Mouse (Mus musculus): Measurements from ENCODE around the gene Dap. TPM values are rescaled to one million over a fixed set of nuclear protein-coding genes. Genes with fewer than 3 reads are reported as not detected.

Gene Dap
- polyA plus RNA-seq, 2 experiments from 2014 or later: 90.2 to 113 TPM

GRCm38 (mm10) chr15:31237898-31238297 lies 13.8 kb downstream of the Dap start:
- ATAC-seq: peak; percentile 50

GRCm38 (mm10) chr15:31238611-31239010 lies 14.5 kb downstream of the Dap start:
- peak; percentile 27 for ATAC-seq

- peak; percentile 62 for ATAC-seq
These were observed 15.6 kb downstream of the Dap start for GRCm38 (mm10) chr15:31239713-31240112.

DNA sequence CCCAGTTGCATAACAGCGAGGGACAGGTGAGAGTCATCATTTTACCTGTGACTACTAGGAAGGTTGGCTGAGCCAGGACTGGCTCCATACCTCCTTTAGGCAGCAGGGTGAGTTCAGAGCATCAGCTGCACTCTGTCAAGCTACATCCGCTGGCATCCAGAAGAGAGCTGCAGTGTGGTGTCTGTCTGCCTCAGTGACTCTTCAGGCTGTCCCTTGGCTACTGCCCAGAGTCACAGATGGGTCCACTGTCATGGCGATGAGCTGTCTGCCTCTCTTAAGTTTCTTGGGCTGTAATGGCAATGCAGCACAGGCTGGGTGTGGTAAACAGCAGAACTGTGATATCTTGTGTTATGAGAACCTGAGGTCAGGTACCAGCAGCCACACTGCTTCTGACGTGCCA lies 16.1 kb downstream of the Dap start:
- no peak for ATAC-seq

DNA sequence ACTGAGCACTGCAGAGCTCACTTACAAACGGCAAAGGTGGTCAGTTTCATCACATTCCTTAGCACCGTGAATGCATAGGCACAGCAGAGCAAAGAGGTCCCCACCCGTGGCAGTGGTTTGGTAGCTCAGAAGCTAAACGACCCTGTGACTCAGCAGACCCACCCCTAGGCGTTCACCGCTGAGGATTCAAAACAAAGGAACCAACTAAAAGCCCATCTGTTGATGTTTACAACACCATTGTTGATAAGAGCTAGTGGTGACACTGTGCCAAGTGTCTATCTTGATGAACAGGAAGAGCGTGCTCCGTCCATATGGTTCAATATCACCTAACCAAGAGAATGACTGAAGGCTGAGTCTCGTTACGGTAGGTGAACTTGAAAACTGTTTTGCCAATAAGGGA lies 19.1 kb downstream of the Dap start:
- no peak for ATAC-seq

- ATAC-seq: no peak
These were observed 20.8 kb downstream of the Dap start for GRCm38 (mm10) chr15:31244696-31245445.

GRCm38 (mm10) chr15:31245934-31246333 lies 21.8 kb downstream of the Dap start:
- no peak for ATAC-seq

DNA sequence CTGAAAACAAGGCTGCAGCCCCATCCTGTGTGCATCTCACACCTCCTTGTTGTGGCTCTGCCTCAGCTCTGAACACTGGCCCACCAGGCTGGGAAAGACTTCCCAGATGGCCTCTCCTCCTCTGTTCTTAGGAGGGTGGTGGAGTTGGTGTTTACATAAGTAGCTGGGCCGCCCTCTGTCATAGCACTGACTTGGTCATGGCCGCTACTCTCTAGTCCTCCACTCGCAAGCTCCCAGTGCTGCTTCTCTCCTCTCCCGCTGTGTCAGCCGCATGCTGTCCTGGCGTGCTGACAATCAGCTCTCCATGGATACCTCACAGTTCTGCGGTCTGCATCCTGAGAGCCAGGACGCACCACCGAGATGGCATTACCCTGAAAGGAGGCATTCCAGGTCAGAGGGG lies 22.9 kb downstream of the Dap start:
- no peak for ATAC-seq

DNA sequence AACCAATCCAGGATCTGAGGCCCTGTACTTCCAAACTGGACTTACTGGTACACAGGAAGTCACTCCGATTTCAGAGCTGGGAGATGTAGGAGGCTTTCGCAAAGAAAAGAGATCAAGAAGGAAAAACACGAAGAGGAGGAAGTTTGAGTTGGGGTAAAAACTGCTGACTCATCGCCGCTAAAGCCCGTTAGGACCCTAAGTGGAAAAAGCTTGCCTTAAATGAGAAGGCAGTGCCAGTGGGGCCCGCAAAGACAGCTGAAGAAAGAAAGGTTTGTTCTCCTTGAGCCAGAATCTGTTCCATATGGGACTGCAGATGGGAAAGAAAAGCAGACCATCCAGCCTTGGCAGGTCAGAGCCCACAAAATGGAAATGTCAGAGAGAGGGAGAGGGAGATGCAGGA lies 24.8 kb downstream of the Dap start:
- ATAC-seq: no peak

DNA sequence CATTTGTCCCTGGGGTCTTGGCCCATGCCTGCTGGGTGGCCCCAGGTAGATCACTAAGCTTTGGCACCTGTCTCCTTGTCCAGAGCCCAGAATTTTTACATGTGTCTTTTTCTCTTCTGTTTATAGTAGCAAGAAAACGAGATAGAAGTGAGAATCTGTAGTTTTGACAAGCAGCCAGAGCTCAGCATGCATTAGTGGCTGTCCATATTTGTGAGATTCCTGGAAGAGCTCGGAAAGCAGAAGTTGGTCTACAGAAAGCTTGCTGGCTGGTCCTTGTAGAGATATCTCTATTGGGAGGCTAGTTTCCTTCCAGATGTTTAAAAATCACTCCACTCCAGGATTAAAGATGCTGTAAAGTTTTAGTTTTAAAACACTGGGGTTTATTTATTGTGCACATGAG lies 25.9 kb downstream of the Dap start:
- ATAC-seq: no peak

GRCm38 (mm10) chr15:31250676-31251075 lies 26.6 kb downstream of the Dap start:
- no peak for ATAC-seq

DNA sequence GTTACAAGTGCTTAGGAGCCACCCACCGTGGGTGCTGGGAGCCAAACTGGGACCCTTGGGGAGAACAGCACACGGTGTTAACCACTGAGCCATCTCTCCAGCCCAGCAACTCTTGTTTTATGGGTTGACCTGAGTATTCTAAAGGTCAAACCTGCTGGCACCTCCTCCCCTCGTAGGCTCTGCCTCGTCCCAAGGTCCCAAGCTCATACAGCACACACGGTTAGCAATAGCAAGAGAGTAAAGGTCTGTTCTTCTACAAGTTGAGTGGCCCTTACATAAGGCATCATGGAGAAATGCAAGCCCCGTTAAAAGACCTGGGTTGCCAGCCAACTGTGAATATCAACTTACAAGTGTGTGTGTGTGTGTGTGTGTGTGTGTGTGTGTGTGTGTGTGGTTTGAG lies 27.1 kb downstream of the Dap start:
- no peak for ATAC-seq

DNA sequence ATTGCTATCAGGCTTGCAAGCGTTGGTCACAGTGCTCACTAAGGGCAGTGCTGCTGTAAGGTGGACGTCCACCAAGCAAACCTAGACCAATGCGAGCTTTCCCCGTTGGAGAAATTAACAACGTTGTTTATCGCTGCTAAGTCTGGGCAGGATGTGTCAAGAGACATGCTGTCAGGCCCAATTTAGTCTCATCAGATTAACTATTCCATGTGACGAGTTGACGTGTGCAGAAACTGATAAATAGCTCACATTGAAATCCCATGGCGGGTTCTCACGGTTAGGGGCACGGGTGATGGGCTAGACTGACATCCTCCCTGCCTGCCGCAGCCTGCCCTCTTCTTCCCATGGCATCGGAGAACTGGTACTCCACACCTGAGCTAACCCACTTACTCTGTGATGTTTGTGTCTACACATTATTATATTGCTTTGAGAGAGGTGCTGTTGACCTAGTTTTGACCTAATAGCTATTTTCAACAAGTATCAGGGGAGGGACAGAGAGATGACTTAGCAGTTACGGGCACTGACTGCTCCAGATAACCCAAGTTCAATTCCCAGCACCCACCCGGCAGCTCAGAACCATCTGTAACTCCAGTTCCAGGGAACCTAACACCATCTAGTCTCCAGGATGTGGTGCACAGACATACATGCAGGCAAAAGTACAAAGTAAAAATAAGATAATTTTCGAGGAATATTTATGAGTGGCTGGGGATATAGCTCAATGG lies 28.6 kb downstream of the Dap start:
- ATAC-seq: no peak

DNA sequence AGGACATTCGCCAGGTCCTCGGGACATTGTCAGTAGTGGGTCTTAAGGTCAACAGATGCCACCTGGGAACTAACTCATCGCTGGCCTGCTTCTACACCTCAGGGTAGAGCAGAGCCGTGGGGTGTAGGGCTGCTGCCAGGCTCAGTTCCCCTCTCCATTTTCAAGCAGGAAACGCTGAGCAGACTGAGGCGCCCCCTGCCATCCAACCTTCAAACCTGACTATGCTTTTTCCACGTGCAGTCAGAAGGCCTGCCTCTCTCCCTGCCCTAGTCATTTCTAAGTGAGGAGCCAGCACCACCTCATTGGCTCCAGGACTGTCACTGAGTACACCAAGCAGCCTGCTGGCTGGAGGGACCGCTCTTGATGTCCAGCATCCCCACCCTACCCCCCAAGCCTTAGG lies 29.3 kb downstream of the Dap start:
- no peak for ATAC-seq

GRCm38 (mm10) chr15:31253963-31254362 lies 29.8 kb downstream of the Dap start:
- no peak for ATAC-seq

- ATAC-seq: no peak
These were observed 30.9 kb downstream of the Dap start for GRCm38 (mm10) chr15:31254939-31255535.

DNA sequence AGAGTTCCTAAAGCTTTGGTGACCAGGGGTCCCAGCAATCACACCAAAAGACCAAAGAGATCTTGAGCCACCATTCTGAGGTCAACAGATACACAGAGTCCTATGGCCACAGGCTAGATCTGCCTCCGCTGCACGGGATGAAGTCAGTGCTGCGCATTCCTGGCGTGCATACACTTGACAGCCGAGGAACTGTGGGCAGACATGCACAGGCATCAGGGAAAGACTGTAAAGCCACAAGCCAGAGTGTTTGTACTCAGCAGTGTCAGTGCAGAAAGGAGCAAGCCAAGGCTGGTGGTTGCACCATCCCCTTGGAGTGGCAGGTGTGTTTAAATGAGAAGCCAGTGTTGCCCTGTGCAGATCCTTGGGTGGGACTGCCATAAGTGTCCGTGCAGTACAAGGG lies 31.6 kb downstream of the Dap start:
- ATAC-seq: no peak

GRCm38 (mm10) chr15:31257329-31257728 lies 33.2 kb downstream of the Dap start:
- no peak for ATAC-seq

DNA sequence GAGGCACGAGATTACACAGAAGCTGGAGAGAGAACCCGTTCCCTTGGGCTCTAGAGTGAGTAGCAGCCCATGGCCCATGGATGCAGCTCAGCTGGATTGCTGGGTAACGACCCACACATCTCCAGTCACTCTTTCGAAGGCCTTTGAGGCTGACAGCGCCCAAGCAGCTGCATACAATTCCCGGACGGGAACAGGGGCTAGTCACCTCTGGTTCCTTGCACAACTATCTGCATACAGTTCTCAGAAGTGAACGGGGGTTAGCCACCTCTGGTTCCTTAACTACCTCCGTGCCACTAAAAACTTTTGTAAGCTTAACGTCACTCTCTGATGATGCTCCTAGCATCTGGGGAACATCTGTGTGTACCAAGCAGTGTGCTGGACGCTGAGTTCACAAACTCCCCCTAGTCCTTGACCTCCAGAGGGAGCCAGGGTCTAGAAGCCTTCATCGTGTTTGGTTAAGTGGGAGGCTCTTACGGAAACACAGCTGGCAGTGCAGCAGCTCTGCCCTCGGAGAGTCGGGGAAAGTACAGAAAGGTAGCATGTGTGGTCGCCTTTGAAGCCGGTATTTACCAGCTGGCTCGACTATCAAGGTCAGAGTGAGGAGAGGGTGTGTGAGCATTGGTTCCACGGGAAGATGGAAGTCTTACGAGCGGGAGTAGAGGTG lies 34.0 kb downstream of the Dap start:
- ATAC-seq: no peak

- ATAC-seq: no peak
These were observed 34.8 kb downstream of the Dap start for GRCm38 (mm10) chr15:31258693-31259439.

DNA sequence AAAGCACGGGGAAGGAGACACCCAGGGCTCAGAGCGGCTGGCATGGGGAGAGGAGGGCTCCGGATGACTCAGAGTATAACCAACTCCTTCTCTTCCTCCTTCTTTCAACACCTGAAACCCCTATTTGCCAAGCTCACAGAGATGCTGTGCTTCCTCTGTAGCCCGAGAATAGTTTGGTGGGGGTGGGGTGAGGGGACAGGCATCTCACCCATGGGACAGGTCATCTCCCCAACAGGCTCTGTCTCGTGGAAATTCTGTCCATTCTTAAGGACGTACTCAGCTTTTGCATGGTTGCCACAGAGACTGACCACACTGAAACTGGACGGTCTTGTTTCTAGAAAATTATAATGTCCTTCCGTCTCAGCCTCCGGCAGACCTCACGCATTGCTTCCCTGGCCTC lies 37.0 kb downstream of the Dap start:
- ATAC-seq: no peak

GRCm38 (mm10) chr15:31262361-31262760 lies 38.2 kb downstream of the Dap start:
- no peak for ATAC-seq

DNA sequence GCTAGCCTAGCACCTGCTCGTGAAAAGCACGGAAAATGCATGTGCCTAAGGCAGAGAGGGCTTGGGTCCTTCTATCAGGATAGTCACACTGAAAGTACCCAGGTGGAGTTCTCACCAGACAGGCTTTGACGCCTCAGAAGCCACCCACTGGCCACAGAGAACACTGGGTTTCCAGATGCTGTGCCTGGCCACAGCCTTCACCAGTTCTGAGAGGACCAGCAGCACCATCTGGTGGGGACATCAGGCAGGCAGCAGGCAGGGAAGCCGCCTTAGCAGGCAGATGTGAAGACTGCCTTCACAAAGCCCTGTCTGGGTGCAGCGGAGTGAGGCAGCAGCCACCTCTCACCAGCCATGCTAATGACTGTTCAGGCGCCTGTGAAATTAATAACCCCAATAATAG lies 40.7 kb downstream of the Dap start:
- peak; percentile 71 for ATAC-seq
